Mouse (Mus musculus): ENCODE measurements around the gene Kmt5c.

Gene Kmt5c

DNA sequence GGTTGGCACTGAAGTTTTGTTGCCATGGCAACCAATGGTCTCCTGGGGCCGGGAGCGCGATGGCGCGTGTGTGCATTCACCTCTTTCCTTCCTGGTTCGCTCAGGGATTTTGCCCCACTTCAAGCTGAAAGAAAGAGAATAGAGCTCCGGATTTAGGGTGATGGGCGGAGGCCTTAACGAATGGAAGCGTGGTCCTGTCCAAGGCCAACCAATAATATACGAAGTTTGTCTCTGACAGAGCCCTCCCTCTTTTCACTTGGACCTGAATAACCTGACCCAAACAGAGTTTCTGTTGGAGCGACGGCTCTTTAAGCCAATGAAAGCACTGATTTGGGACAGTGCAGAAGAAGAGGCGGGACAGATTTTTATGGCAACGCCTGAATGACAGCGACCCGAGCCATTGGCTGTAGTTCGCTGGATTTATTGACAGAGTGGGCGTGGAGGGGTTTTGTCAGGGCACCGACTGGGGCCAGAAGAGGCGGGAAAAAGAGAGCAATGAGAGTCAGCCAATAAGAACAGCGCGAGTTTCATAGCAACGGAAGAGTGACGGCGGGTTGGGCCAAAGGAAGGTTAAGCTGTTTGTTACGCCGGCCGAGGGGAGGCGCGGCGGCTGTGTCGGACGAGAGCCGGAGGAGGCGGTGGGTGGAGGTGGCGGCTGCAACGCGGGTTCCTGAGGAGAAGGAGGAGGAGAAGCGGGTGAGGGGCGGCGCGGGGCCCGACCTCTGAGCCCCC lies at the start of gene Kmt5c:
Gene Kmt5c, plus strand, starts transcription at position 572 of the 732 bp plus-strand sequence.
- DNase-seq = peak; percentile 96 to 99

DNA sequence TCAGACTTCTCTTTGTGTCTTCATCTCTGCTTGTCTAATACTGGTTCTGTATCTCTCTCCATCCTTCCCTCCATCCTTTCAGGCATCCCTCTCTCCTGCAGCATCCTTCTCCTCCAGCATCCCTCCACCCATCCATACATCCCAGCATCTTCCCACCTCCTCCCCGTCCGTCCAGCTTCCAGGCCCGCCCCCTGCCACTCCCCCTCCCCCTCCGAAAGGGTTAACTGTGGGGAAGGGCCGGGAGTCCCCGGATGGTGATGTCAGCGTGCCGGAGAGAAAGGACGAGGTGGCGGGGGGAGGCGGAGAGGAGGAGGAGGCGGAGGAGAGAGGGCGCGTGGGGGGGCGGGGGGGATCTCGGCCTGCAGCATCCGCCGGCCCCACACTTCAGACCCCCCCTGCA lies 49.5 kb upstream of the Kmt5c start, which contains the start of gene Brsk1:
Gene Brsk1, plus strand, starts transcription at position 218 of the 400 bp plus-strand sequence.
- peak; percentile 81 to 90 for DNase-seq

DNA sequence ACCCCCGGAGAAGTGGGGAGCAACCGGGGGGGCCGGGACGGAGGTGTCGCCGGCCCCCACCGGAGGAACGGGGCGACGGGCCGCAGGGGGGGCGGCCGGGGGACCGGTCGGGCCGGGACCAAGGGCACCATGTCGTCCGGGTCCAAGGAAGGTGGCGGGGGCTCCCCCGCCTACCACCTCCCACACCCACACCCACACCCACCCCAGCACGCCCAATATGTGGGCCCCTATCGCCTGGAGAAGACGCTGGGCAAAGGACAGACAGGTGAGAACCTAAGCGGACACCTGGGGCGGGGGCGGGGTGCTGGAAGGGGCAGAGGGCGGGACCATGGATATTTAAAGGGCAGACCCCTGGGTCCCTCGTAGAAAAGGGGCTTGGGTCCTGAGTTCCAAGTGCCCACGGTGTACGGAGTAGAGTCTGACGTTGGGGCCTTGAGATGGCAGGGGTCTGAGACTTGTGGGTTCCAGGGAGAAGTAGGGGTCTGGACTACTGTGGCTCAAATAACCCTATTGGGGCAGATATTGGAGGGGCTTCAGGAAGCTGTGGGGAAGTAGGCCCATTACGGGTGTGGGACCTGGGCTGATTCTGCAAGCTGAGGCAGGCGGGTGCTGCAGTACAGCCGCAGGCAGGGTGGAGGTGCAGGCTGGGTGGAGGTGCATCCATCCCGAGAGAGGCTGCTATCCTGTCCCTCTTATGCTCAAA lies 48.8 kb upstream of the Kmt5c start:
- peak; percentile 45 to 47 for DNase-seq

DNA sequence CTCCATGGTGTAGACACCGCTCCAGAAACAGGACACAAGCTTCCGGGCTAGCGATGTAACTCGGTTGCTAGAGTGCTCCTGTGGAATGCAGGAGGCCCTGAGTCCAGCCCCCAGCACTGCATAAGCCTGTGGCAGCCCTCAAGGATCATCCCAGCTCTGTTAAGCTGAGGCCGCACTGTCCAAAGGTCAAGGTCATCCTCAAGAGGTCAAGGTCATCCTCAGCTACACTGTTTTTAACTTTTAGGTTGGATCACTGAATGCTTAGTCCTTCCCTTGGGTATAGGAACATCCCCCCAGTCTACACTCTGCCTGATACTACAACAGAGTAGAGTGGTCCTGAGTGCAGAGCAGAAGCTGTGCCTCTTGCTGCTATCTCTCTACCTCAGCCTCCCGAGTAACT lies 46.9 kb upstream of the Kmt5c start:
- DNase-seq = no peak

DNA sequence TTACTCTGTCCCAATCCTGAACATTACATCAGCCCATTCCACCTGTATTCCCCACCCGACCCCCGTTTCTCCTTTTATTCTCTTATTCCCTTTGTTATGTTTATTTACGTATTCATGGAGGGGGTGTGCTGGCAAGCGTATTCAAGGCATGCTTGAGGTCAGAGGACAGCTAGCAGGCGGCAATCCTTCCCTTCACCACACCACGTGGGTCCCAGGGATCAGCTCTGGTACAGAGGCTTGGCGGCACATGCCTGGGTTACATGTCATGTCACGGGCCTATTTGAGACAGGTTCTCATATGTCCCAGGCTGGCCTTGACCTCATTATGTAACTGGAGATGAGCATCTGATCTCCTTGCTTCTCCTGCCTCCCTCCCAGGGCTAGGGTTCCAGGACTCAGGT lies 37.6 kb upstream of the Kmt5c start:
- no peak for DNase-seq

DNA sequence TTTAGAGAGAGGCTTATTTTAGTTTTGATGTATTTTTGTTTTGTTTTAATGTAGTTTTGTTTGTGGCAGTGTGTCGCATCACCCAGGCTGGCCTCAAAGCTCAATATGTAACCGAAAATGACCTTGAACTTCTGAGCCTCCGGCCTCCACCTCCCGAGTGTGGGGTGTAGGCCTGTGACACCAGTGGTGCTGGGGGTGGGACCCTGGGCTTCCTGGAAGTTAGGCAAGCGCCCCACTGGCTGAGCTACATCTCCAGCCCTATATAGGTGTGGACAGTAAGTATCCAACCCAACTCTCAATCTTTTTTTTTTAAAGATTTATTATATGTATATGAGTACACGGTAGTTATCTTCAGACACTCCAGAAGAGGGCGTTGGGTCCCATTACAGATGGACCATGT lies 36.7 kb upstream of the Kmt5c start:
- no peak for DNase-seq

DNA sequence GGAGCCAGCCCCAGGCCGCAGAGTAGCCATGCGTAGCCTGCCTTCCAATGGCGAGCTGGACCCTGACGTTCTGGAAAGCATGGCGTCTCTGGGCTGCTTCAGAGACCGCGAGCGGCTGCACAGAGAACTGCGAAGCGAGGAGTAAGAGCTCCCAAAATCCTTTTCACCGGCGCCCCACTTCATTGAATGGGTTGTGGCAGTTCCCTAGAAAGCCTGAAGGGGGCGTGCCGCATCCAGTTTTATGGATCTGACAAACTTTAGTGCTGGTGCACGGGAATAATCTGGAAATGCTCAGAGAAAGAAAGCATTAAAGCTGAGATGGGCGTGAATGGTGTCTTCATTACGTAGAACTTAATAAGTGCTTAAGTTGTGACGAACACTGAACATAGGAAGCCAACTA lies 34.8 kb upstream of the Kmt5c start:
- DNase-seq = peak; percentile 47 to 59

DNA sequence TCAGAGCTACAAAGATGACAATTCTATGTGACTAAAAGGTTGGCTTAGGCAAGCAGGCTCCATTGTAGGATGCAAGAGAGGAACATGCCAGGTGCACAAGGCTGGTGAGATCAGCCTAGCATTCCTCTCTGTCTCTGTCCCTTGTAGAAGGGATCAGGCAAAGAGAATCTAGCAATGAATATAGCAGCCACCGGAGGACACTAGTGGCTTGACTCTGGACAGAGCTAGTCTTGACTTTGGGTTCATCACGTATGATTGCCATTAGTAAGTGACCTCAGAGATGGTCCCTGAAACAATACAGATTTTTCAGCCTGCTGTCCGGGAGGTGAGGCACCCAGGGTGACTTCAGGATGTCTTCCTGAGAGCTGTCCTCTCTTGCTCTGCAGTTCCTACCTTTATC lies 27.3 kb upstream of the Kmt5c start:
- no peak for DNase-seq

DNA sequence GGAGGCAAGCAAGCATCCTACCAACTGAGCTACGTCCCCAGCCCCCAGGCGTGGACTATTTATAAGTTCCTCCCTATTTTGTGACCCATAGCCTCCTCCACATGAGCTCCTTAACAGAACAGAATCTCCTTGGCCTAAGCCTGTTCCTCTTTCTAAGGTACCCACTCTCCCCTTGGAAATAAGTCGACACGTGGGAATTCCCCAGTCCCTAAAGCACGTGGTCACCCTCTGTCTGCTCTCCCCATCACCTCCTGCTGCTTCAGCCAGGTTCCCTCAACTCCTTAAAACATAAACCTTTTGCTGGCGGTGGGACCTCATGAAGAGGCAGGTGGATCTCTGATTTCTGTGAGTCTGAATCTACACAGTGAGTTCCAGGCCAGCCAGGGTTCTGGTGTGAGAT lies 23.0 kb upstream of the Kmt5c start:
- DNase-seq = no peak

DNA sequence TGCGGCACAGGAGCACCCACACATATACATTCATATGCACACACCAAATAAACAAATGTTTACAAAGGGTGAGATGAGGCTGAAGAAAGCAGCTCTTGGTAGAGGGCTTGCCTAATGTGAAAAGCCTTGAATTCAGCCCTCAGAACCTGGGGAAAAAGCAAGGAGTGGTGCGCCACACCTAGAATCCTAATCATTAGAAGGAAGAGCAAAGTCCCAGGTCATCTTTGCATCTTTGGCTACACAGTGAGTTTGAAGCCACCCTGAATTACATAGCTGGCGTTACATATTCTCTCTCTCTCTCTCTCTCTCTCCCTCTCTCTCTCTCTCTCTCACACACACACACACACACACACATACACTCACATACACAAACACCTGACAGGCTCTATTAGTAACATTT lies 20.6 kb upstream of the Kmt5c start:
- no peak for DNase-seq

DNA sequence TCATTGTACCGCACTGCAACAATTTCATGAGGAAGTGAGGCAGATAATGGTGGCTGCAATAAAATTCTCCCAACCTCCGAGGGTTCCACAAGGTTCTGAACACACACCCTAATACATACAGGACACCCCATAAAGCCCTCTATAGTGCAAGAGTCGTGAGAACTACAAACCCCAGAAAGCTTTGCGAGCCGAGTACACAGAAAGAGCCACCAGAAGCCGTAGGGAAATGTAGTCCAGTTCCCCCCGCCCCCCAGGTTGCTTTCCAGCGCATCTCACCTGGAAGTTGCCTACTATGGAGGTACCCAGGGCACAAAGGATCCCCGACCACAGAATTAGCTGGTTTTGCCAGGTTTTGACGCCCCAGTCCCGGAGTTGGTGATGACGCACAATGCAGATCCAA lies 16.4 kb upstream of the Kmt5c start:
- DNase-seq = peak; percentile 44 to 48

DNA sequence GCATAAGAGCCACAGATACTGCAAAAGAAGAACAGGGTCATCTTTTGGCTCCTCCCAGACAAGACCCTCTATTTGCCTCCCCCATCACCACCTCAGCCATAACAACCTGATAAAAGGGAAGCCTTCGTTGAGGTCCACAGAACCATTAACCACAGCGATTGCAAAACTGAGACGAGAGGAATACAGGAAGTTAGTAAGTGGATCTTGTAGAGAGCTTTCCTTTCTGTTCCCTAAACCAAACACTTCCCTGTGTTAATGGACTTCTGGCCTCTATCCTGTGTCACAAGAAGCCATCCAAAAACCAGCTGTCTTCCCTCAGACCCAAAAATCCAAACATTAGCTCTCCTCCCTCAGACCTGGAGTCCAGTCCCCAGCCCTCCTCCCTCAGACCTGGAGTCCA lies 15.6 kb upstream of the Kmt5c start:
- DNase-seq = no peak

DNA sequence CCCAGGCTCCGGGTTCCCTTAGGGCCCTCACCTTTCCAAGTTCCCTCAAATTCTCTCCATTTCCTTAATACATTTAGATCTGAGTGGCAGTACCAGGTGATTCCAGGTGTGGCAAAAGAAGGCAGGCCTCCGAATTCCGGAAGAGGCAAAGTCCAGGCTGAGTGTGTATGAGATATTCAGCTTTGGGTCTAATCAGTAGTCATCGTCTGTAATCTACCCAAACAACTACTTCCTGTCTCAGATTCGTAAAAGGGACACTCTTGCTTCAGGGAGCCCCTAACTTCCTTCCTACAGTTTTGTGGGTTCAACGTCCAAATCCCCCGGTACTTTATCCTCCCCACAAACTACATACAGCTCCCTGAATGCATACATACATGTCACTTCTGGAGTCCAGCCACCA lies 14.7 kb upstream of the Kmt5c start, which contains the start of gene Tmem150b:
Gene Tmem150b, minus strand, starts transcription at position 81 of the 400 bp plus-strand sequence.
- DNase-seq = no peak

DNA sequence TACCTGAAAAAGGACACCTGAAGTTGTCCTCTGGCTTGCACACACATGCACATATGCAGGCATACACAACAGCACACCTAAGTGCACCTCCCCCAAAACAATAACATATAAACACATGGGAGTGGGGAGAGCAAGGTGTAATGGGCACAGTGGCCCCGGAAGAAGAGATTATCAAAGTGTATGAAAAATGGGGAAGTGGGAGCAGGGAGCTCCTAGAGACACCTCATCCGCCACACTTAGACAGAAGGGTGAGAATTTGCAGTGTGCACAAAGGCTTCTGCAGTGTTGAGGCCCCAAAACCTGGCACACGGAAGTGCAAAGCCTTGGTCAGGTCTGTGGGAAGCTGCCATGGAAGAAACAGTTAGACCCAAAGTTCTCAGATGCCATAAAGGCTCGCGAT lies 8.8 kb upstream of the Kmt5c start:
- no peak for DNase-seq

DNA sequence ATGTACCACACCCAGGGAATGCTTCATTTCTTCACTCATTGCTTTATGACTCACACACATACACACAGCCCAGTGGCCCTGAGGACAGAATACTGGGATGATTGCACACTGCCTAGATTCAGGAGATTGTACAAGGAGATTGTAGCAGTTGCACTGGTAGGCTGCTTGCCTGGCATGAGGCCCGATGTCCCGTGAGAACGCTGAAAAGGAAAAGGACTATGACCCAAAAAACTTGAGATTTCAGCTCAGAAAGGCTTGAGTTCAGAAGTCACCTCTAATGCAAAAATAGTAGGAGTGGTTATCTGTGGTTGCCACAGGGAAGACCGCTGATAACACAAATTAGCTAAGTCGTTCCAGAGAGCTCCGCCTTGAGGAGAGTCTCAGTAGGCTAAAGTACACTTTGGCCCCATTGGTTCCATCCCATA lies 6.9 kb upstream of the Kmt5c start:
- no peak for DNase-seq

DNA sequence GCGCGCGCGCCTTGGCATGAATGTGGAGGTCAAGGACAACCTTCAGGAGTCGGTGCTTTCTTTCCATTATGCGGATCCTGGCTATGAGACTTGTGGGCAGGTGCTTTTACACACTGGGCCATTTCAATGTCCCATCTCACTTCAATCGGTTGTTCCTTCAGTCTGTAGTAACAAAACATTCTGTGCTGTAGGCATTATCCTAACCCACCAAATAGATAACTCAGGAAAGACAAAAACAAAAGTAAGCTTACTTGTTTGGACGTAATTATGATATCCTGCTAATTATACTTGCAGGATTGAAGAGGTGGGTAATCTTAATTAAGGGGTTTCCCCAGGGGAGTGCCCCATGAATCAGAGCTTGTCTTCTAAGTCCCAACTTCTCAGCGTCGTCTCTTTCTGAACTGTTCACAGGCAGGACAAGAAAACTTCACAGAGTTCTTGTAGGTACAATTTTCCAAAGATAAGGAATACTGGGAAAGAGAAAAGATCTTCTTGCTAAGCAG lies 823 bp upstream of the Kmt5c start:
- DNase-seq = no peak

DNA sequence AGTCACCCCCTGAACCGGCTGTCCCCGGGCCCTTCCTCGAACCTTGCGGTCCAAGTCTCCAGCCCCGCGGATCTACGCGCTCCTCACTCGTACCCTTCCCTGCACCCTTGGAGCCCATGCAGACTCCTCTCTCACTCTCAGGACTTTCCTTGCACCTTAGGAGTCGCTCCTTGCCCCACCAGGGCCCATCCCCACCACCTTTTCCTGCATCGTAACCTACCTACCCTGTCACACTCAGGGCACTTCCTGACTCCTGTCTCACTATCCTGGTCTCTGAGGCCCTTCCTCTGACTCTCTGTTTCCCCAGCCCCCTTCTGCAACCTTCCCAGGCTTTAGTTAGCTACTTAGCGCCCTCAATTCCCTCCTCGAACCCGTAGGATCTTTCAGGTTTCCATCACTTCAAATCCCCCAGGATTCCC lies 403 bp downstream of the Kmt5c start:
- no peak for DNase-seq

DNA sequence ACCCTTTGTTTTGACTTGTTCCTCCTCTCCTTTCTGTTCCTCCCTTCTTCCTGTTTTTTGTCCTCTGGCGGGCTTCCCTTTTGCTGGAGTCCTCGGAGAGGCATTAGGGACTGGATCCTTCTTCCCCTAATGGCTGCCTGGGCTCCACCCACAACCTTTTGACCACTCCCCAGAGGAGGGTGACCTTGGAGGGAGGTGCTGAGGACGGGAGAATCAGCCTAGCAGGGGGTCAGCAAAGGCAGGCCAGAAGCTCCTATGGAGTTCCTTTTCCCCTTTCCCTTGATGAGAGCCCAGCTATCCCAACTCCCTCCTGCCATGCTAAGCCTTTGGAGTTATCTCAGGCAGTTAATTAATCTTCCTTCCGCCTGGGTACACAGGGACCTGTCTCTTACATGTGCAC lies 1.2 kb downstream of the Kmt5c start:
- peak; percentile 70 to 72 for DNase-seq

DNA sequence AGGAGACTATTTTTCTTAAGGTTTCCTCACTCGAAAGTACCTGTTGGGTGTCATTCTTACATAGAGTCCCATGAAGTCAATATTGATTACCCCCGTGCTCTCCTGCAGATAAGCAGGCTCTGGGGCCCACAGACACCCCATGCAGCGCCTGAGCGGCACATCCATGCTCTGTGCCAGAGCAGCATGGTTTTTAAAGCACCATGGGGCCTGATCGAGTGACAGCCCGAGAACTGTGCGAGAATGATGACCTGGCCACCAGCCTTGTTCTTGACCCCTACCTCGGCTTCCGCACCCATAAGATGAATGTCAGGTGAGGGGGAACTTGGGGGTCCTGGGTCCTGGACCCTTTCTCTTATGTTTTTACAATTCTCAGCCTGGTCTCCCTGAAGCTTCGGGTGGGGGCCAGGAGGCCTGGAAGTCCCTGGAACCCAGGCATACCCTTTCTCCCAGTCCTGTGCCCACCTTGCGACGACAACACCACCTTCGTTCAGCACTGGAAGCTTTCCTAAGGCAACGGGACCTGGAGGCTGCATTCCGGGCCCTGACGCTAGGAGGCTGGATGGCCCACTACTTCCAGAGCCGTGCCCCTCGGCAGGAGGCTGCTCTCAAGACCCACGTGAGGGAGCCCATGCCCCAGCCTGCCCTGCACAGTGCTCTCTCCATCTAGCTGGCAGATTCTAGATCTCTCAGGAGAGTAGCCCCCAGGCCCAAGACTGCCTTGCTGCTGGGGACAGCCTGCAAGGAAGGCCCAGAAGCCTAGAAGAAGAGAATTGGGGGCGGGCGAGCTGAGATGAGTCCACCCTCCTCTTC lies 2.0 kb downstream of the Kmt5c start:
- peak; percentile 13 to 15 for DNase-seq

DNA sequence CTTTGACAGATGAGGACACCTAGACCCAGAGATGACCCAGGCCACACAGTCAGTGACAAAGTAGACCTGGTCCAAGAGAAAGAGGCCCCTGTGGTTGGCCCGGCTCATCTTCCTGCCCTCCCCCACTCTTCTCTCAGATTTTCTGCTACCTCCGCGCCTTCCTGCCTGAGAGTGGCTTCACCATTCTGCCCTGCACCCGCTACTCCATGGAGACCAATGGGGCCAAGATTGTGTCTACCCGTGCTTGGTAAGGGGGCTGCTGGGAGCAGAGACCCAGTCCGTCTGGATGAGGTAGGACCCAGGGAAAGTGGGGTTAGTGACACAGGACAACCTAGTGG lies 2.5 kb downstream of the Kmt5c start:
- no peak for DNase-seq

DNA sequence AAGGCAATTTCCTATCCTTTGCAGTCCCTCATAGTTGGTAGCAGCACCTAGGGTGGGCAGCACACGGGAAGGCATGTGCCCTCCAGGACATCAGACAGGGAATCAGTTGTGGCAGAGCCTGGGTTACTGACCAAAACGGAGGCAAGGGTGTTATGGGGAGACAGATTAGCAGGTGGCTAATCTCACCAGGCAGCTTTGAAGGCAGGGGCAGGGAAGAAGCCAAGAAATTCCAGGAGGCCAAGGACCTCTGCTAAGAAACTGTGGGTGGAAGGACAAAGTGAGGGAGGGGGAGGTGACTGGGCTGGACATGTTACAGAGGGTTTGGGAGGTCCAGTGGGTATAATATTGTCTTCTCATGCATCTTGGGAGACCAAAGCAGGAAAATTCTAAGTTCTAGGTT lies 3.4 kb downstream of the Kmt5c start:
- no peak for DNase-seq

DNA sequence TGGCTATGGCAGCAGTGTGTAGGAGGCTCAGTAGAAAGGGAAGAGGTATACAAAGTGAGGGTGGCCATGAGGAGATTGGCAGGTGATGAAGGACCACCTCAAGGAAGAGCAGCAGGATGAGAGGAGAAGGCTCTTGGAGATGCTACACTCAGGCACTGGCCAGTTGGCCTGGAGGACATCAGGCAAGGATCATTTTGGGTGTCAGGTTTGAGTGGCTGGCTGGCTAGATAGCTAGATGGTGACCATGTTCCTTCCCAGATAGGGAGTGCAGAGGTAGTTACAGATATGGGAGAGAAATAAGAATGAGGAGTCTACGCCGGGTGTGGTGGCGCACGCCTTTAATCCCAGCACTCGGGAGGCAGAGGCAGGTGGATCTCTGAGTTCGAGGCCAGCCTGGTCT lies 5.0 kb downstream of the Kmt5c start:
- no peak for DNase-seq

DNA sequence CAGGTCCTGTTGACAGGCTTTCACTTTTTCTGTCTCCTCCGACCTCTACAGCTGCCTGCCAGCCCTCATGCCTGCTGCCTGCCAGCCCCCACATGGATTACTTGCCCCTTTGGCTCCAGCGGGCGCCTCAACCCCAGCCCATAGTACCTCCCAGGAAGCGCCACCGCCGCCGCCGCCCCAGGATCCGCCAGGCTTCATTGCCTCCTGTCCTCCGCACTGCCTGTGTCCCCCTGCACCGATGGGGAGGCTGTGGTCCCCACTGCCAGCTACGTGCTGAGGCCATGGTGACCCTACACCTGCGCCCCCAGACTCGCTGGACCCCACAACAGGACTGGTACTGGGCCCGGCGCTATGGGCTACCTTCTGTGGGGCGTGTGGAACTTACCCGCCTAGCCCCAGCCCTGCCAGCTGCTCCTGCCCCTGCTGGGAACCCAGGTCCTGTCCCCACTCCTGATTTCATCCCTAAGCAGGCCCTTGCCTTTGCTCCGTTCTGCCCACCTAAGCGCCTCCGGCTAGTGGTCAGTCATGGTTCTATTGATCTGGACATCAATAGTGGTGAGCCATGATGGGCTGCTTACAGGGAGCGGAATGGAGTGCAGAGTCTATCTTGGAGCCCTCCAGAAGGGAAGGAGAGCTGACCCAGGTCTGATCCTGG lies 6.5 kb downstream of the Kmt5c start:
- DNase-seq = no peak

Data from cerebellum, postnatal 36 days (tissue).